Mouse (Mus musculus): ENCODE results near the gene Prl2c3. TPM values are rescaled to one million over a fixed set of nuclear protein-coding genes. Genes with fewer than 3 reads are reported as not detected.
A peak's percentile ranks its signal among the peaks of the same experiment; 100 is the strongest.
"Not testable (repeated sequence)": the region's sequence is repeated elsewhere in the genome, so short reads cannot be mapped to it uniquely, and the experiment has no call there.

The Prl2c3 gene
- 0.42 and 0.62 TPM in 2 replicates for polyA plus RNA-seq (2014; fragmentation: Nextera tagmentation; extraction: Ambion mirVana)

GRCm38 (mm10) chr13:12799979-12800378 is at the start of gene Prl2c3:
TSS of gene Prl2c3 (minus strand) at chr13:12800079.
- not testable (repeated sequence) for H3K9ac ChIP-seq (ENCODE audit: low read depth, low read length); H3K4me2 ChIP-seq (replicated peaks; ENCODE audit: low read depth, low read length); H3K4me3 ChIP-seq (ENCODE audit: low read depth, low read length); H3K9me3 ChIP-seq (ENCODE audit: control insufficient read depth, low read length); DNase-seq (ENCODE audit: low spot score); H3K27me3 ChIP-seq (ENCODE audit: control insufficient read depth, insufficient read depth, low read length); H3K4me1 ChIP-seq (replicated peaks; ENCODE audit: control insufficient read depth, insufficient read depth, low read length); ATAC-seq (ENCODE audit: low FRiP score); H3K36me3 ChIP-seq (ENCODE audit: control insufficient read depth, insufficient read depth, low read length); H3K27ac ChIP-seq (ENCODE audit: low read depth, low read length)
- 74% methylated on average over 3 of the region's 3 CpGs for WGBS

DNA sequence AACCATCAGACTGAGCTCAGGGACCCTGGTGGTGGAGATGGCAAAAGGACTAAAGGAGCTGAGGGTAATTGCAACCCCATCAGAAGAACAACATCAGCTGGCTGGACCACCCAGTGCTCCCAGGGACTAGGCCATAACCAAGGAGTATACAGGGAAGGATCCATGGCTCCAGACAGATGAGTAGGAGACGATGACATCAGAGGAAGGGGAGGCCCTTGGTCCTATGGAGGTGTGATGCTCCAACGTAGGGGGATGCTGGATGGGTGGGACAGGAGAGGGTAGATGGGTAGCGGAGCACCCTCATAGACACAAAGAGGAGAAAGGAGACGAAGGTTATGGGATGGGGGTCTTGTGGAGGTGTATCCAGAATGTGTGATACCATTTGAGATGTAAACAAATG is 48.4 kb upstream of the Prl2c3 start:
- peak; percentile 39 for ATAC-seq (ENCODE audit: low FRiP score)
- not testable (repeated sequence) for H3K9me3 ChIP-seq (ENCODE audit: control insufficient read depth, low read length); DNase-seq (ENCODE audit: low spot score); H3K9ac ChIP-seq (ENCODE audit: low read depth, low read length); H3K4me1 ChIP-seq (replicated peaks; ENCODE audit: control insufficient read depth, insufficient read depth, low read length); H3K36me3 ChIP-seq (ENCODE audit: control insufficient read depth, insufficient read depth, low read length); H3K4me3 ChIP-seq (ENCODE audit: low read depth, low read length); H3K27me3 ChIP-seq (ENCODE audit: control insufficient read depth, insufficient read depth, low read length); H3K4me2 ChIP-seq (replicated peaks; ENCODE audit: low read depth, low read length); H3K27ac ChIP-seq (ENCODE audit: low read depth, low read length)
- 80% methylated on average over 4 of the region's 4 CpGs for WGBS

DNA sequence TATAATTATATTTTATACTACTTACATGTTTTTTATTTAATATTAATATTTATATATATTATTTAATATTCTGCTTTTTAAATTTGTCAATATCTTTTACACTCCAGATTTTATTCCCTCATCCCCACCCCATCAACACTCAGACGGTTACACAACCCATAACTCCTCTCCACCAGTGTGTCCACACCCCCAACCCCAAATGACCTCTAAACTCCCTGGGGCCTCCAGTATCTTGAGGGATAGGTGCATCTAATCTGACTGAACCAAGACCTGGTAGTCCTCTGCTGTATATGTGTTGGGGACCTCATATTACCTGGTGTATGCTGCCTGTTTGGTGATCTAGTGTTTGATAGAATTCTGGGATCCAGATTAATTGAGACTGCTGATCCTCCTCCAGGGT is 44.8 kb upstream of the Prl2c3 start:
- not testable (repeated sequence) for H3K4me3 ChIP-seq (ENCODE audit: low read depth, low read length); H3K4me2 ChIP-seq (replicated peaks; ENCODE audit: low read depth, low read length); H3K36me3 ChIP-seq (ENCODE audit: control insufficient read depth, insufficient read depth, low read length); H3K9me3 ChIP-seq (ENCODE audit: control insufficient read depth, low read length); H3K27ac ChIP-seq (ENCODE audit: low read depth, low read length); H3K27me3 ChIP-seq (ENCODE audit: control insufficient read depth, insufficient read depth, low read length); ATAC-seq (ENCODE audit: low FRiP score); DNase-seq (ENCODE audit: low spot score); H3K4me1 ChIP-seq (replicated peaks; ENCODE audit: control insufficient read depth, insufficient read depth, low read length); H3K9ac ChIP-seq (ENCODE audit: low read depth, low read length)
- WGBS, result 94% methylated on average over 1 of the region's 1 CpGs

DNA sequence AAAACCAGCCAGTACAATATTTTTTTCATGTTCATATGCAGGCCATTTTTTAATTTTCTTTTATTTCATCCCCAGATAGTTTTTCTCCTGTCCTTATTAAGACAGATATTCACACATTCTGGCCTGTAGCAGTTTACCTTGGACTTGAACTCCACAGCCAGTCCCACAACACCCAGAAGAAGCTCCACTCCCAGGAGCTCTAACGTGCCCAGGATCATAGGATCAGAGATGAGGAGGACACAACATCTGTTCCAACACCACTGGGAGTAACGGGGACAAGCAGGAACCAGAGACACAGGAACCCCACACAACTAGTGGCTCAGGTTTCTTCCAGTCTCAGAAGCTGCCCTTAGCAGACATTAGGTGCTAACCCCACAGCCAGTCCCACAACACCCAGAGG is 37.7 kb upstream of the Prl2c3 start:
- H3K36me3 ChIP-seq (ENCODE audit: control insufficient read depth, insufficient read depth, low read length); H3K27ac ChIP-seq (ENCODE audit: low read depth, low read length); H3K27me3 ChIP-seq (ENCODE audit: control insufficient read depth, insufficient read depth, low read length); H3K9me3 ChIP-seq (ENCODE audit: control insufficient read depth, low read length); H3K4me1 ChIP-seq (replicated peaks; ENCODE audit: control insufficient read depth, insufficient read depth, low read length); H3K9ac ChIP-seq (ENCODE audit: low read depth, low read length); H3K4me2 ChIP-seq (replicated peaks; ENCODE audit: low read depth, low read length); H3K4me3 ChIP-seq (ENCODE audit: low read depth, low read length); DNase-seq (ENCODE audit: low spot score): not testable (repeated sequence)
- WGBS, result 77% methylated on average over 2 of the region's 2 CpGs
- ATAC-seq (ENCODE audit: low FRiP score), result peak; percentile 31; the same call in 1 of the 2 replicates

DNA sequence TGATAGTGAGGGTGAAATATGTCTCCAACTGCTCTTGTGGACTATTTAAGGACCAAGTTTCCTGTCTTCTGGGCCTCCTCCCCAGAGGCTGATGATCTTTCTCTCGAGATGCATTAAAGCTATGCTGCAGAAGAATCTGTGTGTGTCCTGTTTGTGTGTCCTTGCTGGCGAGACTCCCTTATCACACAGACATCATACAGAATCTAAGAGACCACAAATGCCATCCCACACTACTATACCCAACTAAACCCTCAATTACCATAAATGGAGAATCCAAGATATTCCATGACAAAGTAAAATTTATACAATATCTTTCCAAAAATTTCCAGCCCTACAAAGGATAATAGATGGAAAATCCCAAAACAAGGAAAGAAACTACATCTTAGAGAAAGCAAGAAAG is 31.9 kb upstream of the Prl2c3 start:
- WGBS, result 80% methylated on average over 2 of the region's 2 CpGs
- DNase-seq (ENCODE audit: low spot score), result no peak
- Histone ChIP-seq H3K4me1 (replicated peaks; ENCODE audit: control insufficient read depth, insufficient read depth, low read length) (no peaks in the 10 kb centered on the region), H3K9me3 (ENCODE audit: control insufficient read depth, low read length) (peaks cover 24% of the 10 kb centered on the region), H3K36me3 (ENCODE audit: control insufficient read depth, insufficient read depth, low read length) (no peaks in the 10 kb centered on the region), H3K27me3 (ENCODE audit: control insufficient read depth, insufficient read depth, low read length) (no peaks in the 10 kb centered on the region), H3K4me3 (ENCODE audit: low read depth, low read length) (no peak overlapping the region), H3K27ac (ENCODE audit: low read depth, low read length) (no peak overlapping the region), H3K4me2 (replicated peaks; ENCODE audit: low read depth, low read length) (no peak overlapping the region), H3K9ac (ENCODE audit: low read depth, low read length) (no peak overlapping the region)
- 0 out of 2 replicates have a peak, but pooled peaks have one; percentile 30 for ATAC-seq (ENCODE audit: low FRiP score)

- H3K9ac ChIP-seq (ENCODE audit: low read depth, low read length), result no peak overlapping the region
- 85% methylated on average over 5 of the region's 5 CpGs for WGBS
- H3K27ac ChIP-seq (ENCODE audit: low read depth, low read length), result no peak overlapping the region
- H3K4me3 ChIP-seq (ENCODE audit: low read depth, low read length), result no peak overlapping the region
- H3K27me3 ChIP-seq (ENCODE audit: control insufficient read depth, insufficient read depth, low read length), result no peaks in the 10 kb centered on the region
- no peaks in the 10 kb centered on the region for H3K4me1 ChIP-seq (replicated peaks; ENCODE audit: control insufficient read depth, insufficient read depth, low read length)
- peaks cover 27% of the 10 kb centered on the region for H3K9me3 ChIP-seq (ENCODE audit: control insufficient read depth, low read length)
- DNase-seq (ENCODE audit: low spot score) (peak; percentile 10), ATAC-seq (ENCODE audit: low FRiP score) (no peak)
- no peaks in the 10 kb centered on the region for H3K36me3 ChIP-seq (ENCODE audit: control insufficient read depth, insufficient read depth, low read length)
- no peak overlapping the region for H3K4me2 ChIP-seq (replicated peaks; ENCODE audit: low read depth, low read length)
Measured at GRCm38 (mm10) chr13:12829031-12829430, 29.2 kb upstream of the Prl2c3 start.

DNA sequence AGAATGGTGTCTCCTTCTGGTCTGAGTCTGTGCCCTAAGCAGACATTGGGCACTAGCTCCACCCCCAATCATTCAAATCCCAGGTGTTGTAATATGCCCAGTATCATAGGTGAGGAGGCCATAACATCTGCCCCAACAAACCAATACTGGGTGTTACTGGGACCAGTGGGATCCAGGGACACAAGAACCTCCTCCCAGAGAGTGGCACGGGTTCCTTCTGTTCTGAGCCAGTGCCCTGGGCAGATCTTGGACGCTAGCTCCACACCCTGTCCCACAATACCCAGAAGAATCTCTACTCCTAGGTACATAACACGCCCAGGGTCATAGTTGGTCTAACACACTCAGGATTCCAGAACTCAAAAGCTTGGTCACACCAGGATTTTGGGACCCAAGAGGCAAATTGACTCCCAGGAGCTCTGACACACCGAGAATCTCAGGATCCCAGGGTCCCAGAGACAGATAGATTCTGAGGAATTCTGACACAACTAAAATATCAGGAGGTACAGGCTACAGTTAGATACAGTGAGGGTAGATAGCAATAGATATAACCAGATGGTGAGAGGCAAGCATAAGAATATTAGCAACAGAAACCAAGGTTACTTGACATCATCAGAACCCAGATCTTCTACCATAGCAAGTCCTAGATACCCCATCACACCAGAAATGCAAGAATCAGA is 24.8 kb upstream of the Prl2c3 start:
- not testable (repeated sequence) for H3K27ac ChIP-seq (ENCODE audit: low read depth, low read length); H3K36me3 ChIP-seq (ENCODE audit: control insufficient read depth, insufficient read depth, low read length); H3K9ac ChIP-seq (ENCODE audit: low read depth, low read length); H3K4me2 ChIP-seq (replicated peaks; ENCODE audit: low read depth, low read length); H3K27me3 ChIP-seq (ENCODE audit: control insufficient read depth, insufficient read depth, low read length); H3K4me3 ChIP-seq (ENCODE audit: low read depth, low read length); H3K4me1 ChIP-seq (replicated peaks; ENCODE audit: control insufficient read depth, insufficient read depth, low read length); DNase-seq (ENCODE audit: low spot score)
- 70% methylated on average over 4 of the region's 4 CpGs for WGBS
- H3K9me3 ChIP-seq (ENCODE audit: control insufficient read depth, low read length), result peaks cover 17% of the 10 kb centered on the region
- ATAC-seq (ENCODE audit: low FRiP score), result peak; percentile 77

DNA sequence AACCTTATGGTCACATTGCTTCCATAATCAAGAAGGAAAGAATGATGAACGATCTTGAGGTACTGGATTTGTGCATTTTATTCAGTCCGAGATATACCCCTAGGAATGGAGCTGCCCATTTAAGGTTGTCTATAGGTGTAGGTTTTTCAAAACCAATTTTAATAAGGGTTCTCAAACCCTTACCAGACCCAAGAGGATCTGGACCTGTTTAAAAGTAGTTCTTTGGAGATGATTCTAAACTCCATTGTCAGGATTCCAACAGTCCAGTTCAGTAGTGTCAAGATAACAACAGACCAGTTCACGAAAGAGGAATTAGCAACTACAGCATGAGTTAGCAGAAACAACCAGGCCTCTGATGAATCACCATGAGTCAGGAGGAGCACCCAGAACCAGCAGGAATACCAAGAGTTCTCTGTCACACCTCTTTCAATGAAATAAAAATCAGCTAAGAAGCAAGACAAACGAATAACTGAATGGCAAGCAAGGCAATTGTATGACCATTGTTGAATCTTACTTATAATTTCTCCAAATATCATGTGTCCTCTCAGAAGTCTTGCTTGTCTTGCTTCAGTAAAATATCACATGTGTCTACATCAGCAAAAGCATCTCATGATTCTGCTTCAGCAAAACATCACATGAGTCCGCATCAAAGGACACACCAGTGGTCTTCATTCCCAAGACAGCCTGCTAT is 14.0 kb upstream of the Prl2c3 start:
- H3K4me2 ChIP-seq (replicated peaks; ENCODE audit: low read depth, low read length); DNase-seq (ENCODE audit: low spot score); H3K27ac ChIP-seq (ENCODE audit: low read depth, low read length); H3K9me3 ChIP-seq (ENCODE audit: control insufficient read depth, low read length); H3K27me3 ChIP-seq (ENCODE audit: control insufficient read depth, insufficient read depth, low read length); H3K36me3 ChIP-seq (ENCODE audit: control insufficient read depth, insufficient read depth, low read length); H3K9ac ChIP-seq (ENCODE audit: low read depth, low read length); H3K4me3 ChIP-seq (ENCODE audit: low read depth, low read length); H3K4me1 ChIP-seq (replicated peaks; ENCODE audit: control insufficient read depth, insufficient read depth, low read length): not testable (repeated sequence)
- WGBS, result 80% methylated on average over 5 of the region's 5 CpGs
- ATAC-seq (ENCODE audit: low FRiP score), result 0 out of 2 replicates have a peak, but pooled peaks have one; percentile 2

DNA sequence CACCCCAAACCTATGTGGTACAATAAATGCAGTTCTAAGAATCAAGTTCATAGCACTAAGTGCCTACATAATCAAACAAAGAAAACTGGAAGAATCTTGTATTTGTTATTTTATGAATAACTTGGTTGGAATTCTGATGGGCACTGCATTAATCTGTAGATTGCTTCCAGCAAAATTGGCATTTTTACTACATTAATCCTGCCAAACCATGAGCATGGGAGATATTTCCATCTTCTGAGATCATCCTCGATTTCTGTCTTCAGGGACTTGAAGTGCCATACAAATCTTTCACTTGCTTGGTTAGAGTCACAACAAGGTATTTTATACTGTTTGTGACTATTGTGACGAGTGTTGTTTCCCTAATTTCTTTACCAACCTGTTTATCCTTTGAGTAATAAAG is 9.7 kb upstream of the Prl2c3 start:
- 64% methylated on average over 2 of the region's 2 CpGs for WGBS
- no peak for DNase-seq (ENCODE audit: low spot score)
- ATAC-seq (ENCODE audit: low FRiP score), result no peak
- H3K9me3 ChIP-seq (ENCODE audit: control insufficient read depth, low read length), result peaks cover 12% of the 10 kb centered on the region
- no peak overlapping the region for H3K4me3 ChIP-seq (ENCODE audit: low read depth, low read length)
- H3K9ac ChIP-seq (ENCODE audit: low read depth, low read length), result no peak overlapping the region
- no peak overlapping the region for H3K4me2 ChIP-seq (replicated peaks; ENCODE audit: low read depth, low read length)
- no peak overlapping the region for H3K27ac ChIP-seq (ENCODE audit: low read depth, low read length)
- H3K36me3 ChIP-seq (ENCODE audit: control insufficient read depth, insufficient read depth, low read length), result no peaks in the 10 kb centered on the region
- H3K4me1 ChIP-seq (replicated peaks; ENCODE audit: control insufficient read depth, insufficient read depth, low read length), result no peaks in the 10 kb centered on the region
- H3K27me3 ChIP-seq (ENCODE audit: control insufficient read depth, insufficient read depth, low read length), result no peaks in the 10 kb centered on the region

All from hindbrain, embryonic 11.5 days (tissue).